Mouse (Mus musculus) limb, embryonic 13.5 days (tissue): ENCODE results near the gene Myh7. TPM values are rescaled to one million over a fixed set of nuclear protein-coding genes. Genes with fewer than 3 reads are reported as not detected.

Experiments used
- ATAC-seq: fragments of 200-750 bp; cut with Nextera tagmentation; 2 replicates; pipeline ENCODE4 v1.8.0; 2017; ENCODE audit warnings: low read depth, moderate number of reproducible peaks, moderate TSS enrichment; ENCODE audit not compliant: low FRiP score
- H3K27ac ChIP-seq: fragments of 300-500 bp; sonication (generic); 2 replicates; pipeline ENCODE4 v1.5.1; 2015; ENCODE audit warnings: inconsistent platforms, mild to moderate bottlenecking, moderate library complexity
- H3K27me3 ChIP-seq: fragments of 300-500 bp; sonication (generic); 2 replicates; pipeline ENCODE4 v1.6.1; 2015; ENCODE audit warnings: mild to moderate bottlenecking, inconsistent platforms
- H3K36me3 ChIP-seq: fragments of 300-500 bp; sonication (generic); 2 replicates; pipeline ENCODE4 v1.6.1; 2015; ENCODE audit warnings: inconsistent platforms, mild to moderate bottlenecking, moderate library complexity
- H3K4me1 ChIP-seq: fragments of 300-500 bp; sonication (generic); 2 replicates; pipeline ENCODE4 v1.6.1; 2015; ENCODE audit warnings: inconsistent platforms
- H3K4me2 ChIP-seq: fragments of 300-500 bp; sonication (generic); replicated peaks from 2 replicates; pipeline ENCODE4 v1.6.1; 2015; ENCODE audit warnings: inconsistent platforms, mild to moderate bottlenecking, moderate library complexity
- H3K4me3 ChIP-seq: fragments of 300-500 bp; sonication (generic); 2 replicates; pipeline ENCODE4 v1.5.1; 2015; ENCODE audit warnings: moderate library complexity, mild to moderate bottlenecking, inconsistent platforms
- H3K9ac ChIP-seq: fragments of 300-500 bp; sonication (generic); 2 replicates; pipeline ENCODE4 v1.6.1; 2015; ENCODE audit warnings: mild to moderate bottlenecking, inconsistent platforms
- H3K9me3 ChIP-seq: fragments of 300-500 bp; sonication (generic); 2 replicates; pipeline ENCODE4 v1.6.1; 2016; ENCODE audit warnings: inconsistent platforms
- WGBS: fragments of 180-500 bp; shearing (Covaris S2); methylation state at CpG from one replicate; pipeline ENCODE4 v1.1.7; 2015; 5-methylcytosine and 5-hydroxymethylcytosine counted together
- polyA plus RNA-seq: library from polyadenylated mRNA; unstranded; fragments of >200 nt; fragmentation: Nextera tagmentation; extraction: Ambion mirVana; gene quantifications from 2 replicates; pipeline ENCODE4 v1.2.1, GENCODE M21; 2015

The Myh7 gene
- polyA plus RNA-seq, 1 experiment from 2014 or later, result 24.9 TPM

- Histone ChIP-seq H3K4me1 (peaks cover 11% of the 10 kb centered on the region), H3K4me2 (peak overlapping the region; percentile 71), H3K27me3 (no peaks in the 10 kb centered on the region), H3K36me3 (peaks cover 25% of the 10 kb centered on the region), H3K9ac (peak overlapping the region; percentile 81), H3K27ac (peak overlapping the region; percentile 65; the same call in 1 of the 2 replicates), H3K4me3 (peak overlapping the region; percentile 82), H3K9me3 (no peaks in the 10 kb centered on the region)
- no peak for ATAC-seq
- WGBS, result under 1% methylated on average over 17 of the region's 17 CpGs
These were observed 21.3 kb upstream of the Myh7 start for GRCm38 (mm10) chr14:55015767-55016111.

- ATAC-seq, result peak; percentile 96
- H3K9me3 ChIP-seq, result no peaks in the 10 kb centered on the region
- WGBS, result under 1% methylated on average over 36 of the region's 36 CpGs
- peak within 1 kb of the TSS; percentile 94 for H3K27ac ChIP-seq
- H3K4me3 ChIP-seq, result peak within 1 kb of the TSS; percentile 82
- H3K4me1 ChIP-seq, result peaks cover 11% of the 10 kb centered on the region
- H3K36me3 ChIP-seq, result peaks cover 19% of the 10 kb centered on the region
- H3K4me2 ChIP-seq, result peak within 1 kb of the TSS; percentile 71
- H3K27me3 ChIP-seq, result no peaks in the 10 kb centered on the region
- peak within 1 kb of the TSS; percentile 81 for H3K9ac ChIP-seq
These were observed 20.8 kb upstream of the Myh7 start, which contains the start of gene Ngdn for GRCm38 (mm10) chr14:55014991-55015766. Ngdn (plus strand) TSS chr14:55015454.

GRCm38 (mm10) chr14:55014591-55014990 is 20.2 kb upstream of the Myh7 start:
- H3K9ac ChIP-seq, result peak overlapping the region; percentile 77
- H3K4me3 ChIP-seq, result peak overlapping the region; percentile 53
- peak; percentile 45 for ATAC-seq
- peaks cover 11% of the 10 kb centered on the region for H3K4me1 ChIP-seq
- H3K9me3 ChIP-seq, result no peaks in the 10 kb centered on the region
- H3K27me3 ChIP-seq, result no peaks in the 10 kb centered on the region
- H3K36me3 ChIP-seq, result peaks cover 16% of the 10 kb centered on the region
- WGBS, result under 1% methylated on average over 27 of the region's 27 CpGs
- H3K4me2 ChIP-seq, result peak overlapping the region; percentile 70
- H3K27ac ChIP-seq, result peak overlapping the region; percentile 94

GRCm38 (mm10) chr14:55011116-55011515 is 16.7 kb upstream of the Myh7 start:
- Histone ChIP-seq H3K4me1 (0 out of 2 replicates have a peak, but pooled peaks cover 2% of the 10 kb centered on the region), H3K4me2 (no peak overlapping the region), H3K27ac (no peak overlapping the region), H3K4me3 (no peak overlapping the region), H3K36me3 (no peaks in the 10 kb centered on the region), H3K27me3 (no peaks in the 10 kb centered on the region), H3K9ac (no peak overlapping the region), H3K9me3 (no peaks in the 10 kb centered on the region)
- no peak for ATAC-seq
- WGBS, result 57% methylated on average over 4 of the region's 4 CpGs

GRCm38 (mm10) chr14:55008417-55008816 is 14.0 kb upstream of the Myh7 start:
- Histone ChIP-seq H3K4me3 (no peak overlapping the region), H3K4me1 (no peaks in the 10 kb centered on the region), H3K9me3 (no peaks in the 10 kb centered on the region), H3K9ac (no peak overlapping the region), H3K27ac (no peak overlapping the region), H3K36me3 (no peaks in the 10 kb centered on the region), H3K27me3 (no peaks in the 10 kb centered on the region), H3K4me2 (no peak overlapping the region)
- 84% methylated on average over 8 of the region's 8 CpGs for WGBS
- no peak for ATAC-seq

GRCm38 (mm10) chr14:55007120-55007908 is 12.9 kb upstream of the Myh7 start:
- no peak overlapping the region for H3K9ac ChIP-seq
- WGBS, result 84% methylated on average over 9 of the region's 9 CpGs
- no peak for ATAC-seq
- H3K36me3 ChIP-seq, result no peaks in the 10 kb centered on the region
- H3K4me2 ChIP-seq, result no peak overlapping the region
- H3K27me3 ChIP-seq, result no peaks in the 10 kb centered on the region
- no peak overlapping the region for H3K4me3 ChIP-seq
- H3K4me1 ChIP-seq, result no peaks in the 10 kb centered on the region
- H3K27ac ChIP-seq, result no peak overlapping the region
- no peaks in the 10 kb centered on the region for H3K9me3 ChIP-seq

GRCm38 (mm10) chr14:55006541-55006940 is 12.1 kb upstream of the Myh7 start:
- no peak overlapping the region for H3K4me2 ChIP-seq
- no peak for ATAC-seq
- no peak overlapping the region for H3K4me3 ChIP-seq
- H3K9me3 ChIP-seq, result no peaks in the 10 kb centered on the region
- no peak overlapping the region for H3K27ac ChIP-seq
- WGBS, result 64% methylated on average over 3 of the region's 3 CpGs
- no peaks in the 10 kb centered on the region for H3K4me1 ChIP-seq
- no peaks in the 10 kb centered on the region for H3K27me3 ChIP-seq
- no peaks in the 10 kb centered on the region for H3K36me3 ChIP-seq
- no peak overlapping the region for H3K9ac ChIP-seq

GRCm38 (mm10) chr14:55005967-55006366 is 11.5 kb upstream of the Myh7 start:
- no peaks in the 10 kb centered on the region for H3K27me3 ChIP-seq
- no peak overlapping the region for H3K9ac ChIP-seq
- no peak overlapping the region for H3K4me2 ChIP-seq
- H3K9me3 ChIP-seq, result peaks cover 3% of the 10 kb centered on the region; the same call in 1 of the 2 replicates
- 71% methylated on average over 8 of the region's 8 CpGs for WGBS
- no peak for ATAC-seq
- H3K4me1 ChIP-seq, result no peaks in the 10 kb centered on the region
- H3K27ac ChIP-seq, result no peak overlapping the region
- H3K36me3 ChIP-seq, result no peaks in the 10 kb centered on the region
- H3K4me3 ChIP-seq, result no peak overlapping the region

GRCm38 (mm10) chr14:55005506-55005905 is 11.1 kb upstream of the Myh7 start:
- ATAC-seq, result no peak
- Histone ChIP-seq H3K4me2 (no peak overlapping the region), H3K4me3 (no peak overlapping the region), H3K27me3 (no peaks in the 10 kb centered on the region), H3K9ac (no peak overlapping the region), H3K9me3 (peaks cover 3% of the 10 kb centered on the region; the same call in 1 of the 2 replicates), H3K36me3 (no peaks in the 10 kb centered on the region), H3K4me1 (no peaks in the 10 kb centered on the region), H3K27ac (no peak overlapping the region)
- WGBS, result 80% methylated on average over 2 of the region's 2 CpGs

- H3K36me3 ChIP-seq, result no peaks in the 10 kb centered on the region
- H3K4me2 ChIP-seq, result no peak overlapping the region
- H3K4me1 ChIP-seq, result no peaks in the 10 kb centered on the region
- no peaks in the 10 kb centered on the region for H3K27me3 ChIP-seq
- peaks cover 3% of the 10 kb centered on the region; the same call in 1 of the 2 replicates for H3K9me3 ChIP-seq
- H3K4me3 ChIP-seq, result no peak overlapping the region
- no peak overlapping the region for H3K27ac ChIP-seq
- no peak overlapping the region for H3K9ac ChIP-seq
- 82% methylated on average over 18 of the region's 18 CpGs for WGBS
- ATAC-seq, result no peak
These were observed 9.7 kb upstream of the Myh7 start for GRCm38 (mm10) chr14:55003878-55004855.

- no peak overlapping the region for H3K4me3 ChIP-seq
- H3K27ac ChIP-seq, result no peak overlapping the region; the same call in 1 of the 2 replicates
- H3K4me1 ChIP-seq, result no peaks in the 10 kb centered on the region
- WGBS, result 68% methylated on average over 7 of the region's 7 CpGs
- peaks cover 3% of the 10 kb centered on the region; the same call in 1 of the 2 replicates for H3K9me3 ChIP-seq
- no peak overlapping the region for H3K9ac ChIP-seq
- H3K4me2 ChIP-seq, result no peak overlapping the region
- no peak for ATAC-seq
- H3K36me3 ChIP-seq, result no peaks in the 10 kb centered on the region
- no peaks in the 10 kb centered on the region for H3K27me3 ChIP-seq
These were observed 8.3 kb upstream of the Myh7 start for GRCm38 (mm10) chr14:55002687-55003120.
